Mouse (Mus musculus): ENCODE measurements around the gene Taf11.
A peak's percentile ranks its signal among the peaks of the same experiment; 100 is the strongest.

The Taf11 gene

DNA sequence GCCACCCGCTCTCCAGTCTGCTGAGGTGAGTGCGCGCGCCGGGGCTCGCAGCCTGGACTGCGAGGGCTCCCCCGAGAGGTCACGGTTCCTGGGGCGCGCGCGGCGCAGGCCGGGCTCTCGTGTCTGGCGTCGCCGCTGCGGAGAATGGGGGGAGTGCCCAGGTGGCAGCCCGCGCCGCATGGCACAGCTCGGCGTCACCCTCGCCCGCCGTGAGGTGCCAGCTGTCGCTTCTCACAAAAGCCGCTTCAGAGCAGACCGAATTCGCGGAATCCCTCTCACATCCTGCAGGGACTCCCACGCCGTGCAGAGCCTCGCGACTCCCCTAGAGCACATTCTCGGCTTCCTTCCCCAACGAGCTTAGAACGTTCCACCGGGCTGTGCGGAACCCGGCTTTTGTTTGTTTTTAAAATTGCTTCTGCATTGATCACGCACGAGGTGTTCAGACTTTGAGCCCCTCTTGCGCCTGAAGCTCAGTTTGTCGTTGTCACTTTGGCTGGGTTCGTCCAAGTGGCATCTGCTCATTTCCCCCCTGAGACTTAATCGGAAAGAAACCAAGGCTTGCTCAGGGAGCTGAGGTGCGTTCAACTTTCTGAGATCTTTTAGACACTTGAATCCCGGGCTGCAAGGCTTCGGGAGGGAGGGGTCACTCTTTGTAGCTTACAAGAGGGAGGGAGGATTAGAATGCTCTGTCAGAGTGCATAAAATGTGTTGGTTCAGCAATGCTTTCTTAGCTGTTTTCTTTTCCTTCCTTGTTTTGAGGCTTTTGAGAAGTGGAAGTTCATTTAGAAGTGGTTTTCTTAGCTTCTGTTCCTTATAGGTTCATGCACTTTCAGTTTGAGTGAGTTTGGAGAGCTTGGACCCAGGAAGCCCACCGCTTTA lies at the start of gene Taf11:
Taf11 (minus strand) TSS at position 223 of the 879 bp plus-strand sequence.
- DNase-seq (ENCODE audit: low read depth, low spot score) = no peak

DNA sequence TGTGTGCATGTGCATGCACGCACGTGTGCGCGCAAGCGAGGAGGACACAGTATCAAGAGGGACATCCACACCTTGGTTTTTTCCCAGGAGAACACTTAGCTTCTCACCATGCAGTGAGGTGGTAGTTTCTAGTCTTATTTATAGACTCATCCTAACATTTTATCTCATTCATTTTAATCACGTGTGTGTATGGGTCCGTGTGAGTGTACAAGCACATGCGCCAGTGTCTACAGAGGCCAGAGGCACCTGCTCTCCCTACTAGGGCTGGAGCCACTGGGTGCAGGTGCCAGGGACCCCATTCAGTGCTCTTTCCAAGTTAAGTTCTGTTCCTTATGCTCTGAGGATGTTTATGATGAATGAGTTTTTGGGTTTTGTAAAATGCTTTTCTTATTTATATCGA lies 48.0 kb upstream of the Taf11 start:
- no peak for DNase-seq (ENCODE audit: low read depth, low spot score)

DNA sequence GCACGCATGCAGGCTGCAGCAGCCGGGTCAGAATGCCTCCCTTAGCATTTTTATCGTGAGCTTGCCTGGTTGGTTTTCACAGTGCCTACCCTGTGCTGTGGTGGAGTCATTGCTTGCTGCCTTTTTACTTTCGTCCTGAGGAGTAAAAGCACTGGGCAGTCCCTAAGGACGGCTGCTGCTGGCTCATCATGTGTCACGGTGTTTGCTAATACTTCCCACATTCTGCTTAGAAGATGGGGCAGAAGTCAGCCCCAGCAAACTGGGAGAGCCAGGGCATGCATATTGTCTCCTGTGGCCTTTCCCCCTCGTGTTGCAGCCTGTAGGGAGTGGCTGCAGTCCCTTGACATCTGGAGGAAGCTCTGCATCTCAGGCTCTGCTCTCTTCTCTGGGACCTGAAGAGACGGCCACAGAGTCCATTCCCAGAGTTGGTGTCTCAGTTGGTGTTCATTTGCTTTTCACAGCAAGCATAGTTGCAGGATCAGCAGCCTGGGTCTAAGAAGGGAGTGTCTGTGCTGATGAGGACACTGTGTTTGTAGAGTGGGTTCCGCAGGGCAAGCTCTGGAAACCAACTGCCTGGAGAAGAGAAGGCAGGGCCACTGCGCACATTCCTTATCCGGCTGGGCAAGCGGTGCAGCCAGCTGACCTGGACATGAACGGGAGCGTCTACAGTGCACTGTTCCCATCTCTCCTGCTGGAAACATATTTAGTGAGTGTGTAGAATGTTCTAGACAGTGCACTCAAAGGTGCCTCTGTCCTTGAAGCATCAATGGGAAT lies 45.2 kb upstream of the Taf11 start:
- DNase-seq (ENCODE audit: low read depth, low spot score) = no peak

DNA sequence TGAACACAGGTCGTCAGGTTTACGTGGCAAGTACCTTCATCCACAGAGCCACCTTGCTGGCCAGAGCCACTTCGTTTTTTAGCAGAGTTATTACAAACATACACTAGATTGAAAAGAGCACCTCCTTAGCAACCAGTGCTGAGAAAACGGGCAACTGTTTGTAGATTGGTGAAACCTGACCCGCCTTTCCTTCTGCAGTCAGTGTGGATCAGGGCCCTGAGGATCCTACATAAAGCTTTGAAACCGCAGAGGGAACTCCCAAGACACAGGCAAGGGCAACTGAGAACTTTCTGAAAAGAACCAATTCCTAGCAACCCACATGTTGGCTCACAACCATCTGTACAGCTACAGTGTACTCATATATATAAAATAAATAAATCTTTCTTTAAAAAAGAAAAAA lies 43.5 kb upstream of the Taf11 start:
- no peak for DNase-seq (ENCODE audit: low read depth, low spot score)

DNA sequence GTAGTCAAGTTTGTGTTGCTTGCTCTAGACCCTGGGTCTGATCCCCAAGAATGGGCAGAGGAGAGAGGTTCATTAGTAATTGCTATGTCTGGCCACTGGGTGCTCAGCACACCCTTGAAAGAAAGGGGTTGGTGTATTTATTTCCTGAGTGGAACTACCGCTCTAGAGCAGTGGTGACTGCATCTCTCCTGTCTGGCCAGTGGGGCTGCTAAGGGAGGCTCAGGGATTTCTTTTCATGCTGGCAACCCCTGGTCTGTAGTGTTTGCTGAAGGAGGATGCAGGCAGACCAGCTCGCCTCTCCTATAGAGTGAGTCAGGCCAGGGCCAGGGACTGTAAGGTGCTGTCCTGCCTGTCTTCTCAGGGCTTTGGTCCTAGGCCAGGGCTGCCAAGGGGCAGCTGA lies 37.5 kb upstream of the Taf11 start:
- DNase-seq (ENCODE audit: low read depth, low spot score) = no peak

DNA sequence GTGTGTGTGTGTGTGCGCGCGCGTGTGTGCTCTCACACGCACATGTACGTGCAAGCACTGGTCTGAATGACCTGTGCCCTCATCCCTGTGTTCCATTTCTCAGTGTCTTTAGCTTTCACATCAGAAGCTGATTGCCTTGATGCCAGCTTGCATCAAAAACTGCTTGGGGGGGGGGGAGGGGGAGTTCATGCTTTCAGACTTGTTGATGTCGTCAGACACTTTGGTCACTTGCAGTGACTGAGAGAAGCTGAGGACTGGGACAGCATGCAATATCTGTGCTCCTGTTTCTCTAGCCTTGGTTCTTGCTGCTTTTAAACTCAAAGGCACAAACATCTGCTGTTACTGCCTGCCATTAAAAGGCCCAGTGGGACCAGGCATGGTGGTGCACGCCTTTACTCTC lies 36.7 kb upstream of the Taf11 start:
- no peak for DNase-seq (ENCODE audit: low read depth, low spot score)

DNA sequence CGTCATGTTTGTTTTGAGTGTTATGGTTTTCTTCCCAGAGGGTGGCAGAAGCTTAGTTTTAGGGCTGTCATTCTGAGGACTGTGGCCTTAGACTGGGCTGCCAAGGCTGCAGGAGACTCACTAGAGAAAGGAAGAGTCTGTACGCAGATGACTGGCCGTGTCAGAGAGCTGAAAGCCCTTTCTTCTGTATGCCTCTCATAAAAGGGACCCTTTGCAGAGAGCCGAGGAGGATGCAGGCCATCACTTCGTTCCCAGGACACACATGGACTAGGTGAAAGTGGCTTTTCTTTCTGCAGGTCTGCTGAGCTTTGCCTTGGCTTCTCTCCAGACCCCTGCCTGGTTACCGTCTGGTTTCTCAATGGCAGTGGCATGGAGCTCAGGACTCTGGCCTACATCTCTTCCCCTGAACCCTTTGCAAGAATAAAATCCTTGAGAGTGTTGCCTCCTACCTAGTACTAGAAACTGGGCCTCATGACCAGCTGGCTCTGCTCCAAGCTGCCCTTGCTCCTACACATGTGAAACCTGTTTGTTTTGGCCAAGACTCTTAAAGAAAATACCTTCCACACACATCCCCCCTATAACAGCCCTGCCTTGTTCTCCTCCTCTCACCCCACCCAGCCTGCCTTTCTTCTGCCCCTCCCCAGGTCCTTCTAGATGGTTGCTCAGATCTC lies 36.0 kb upstream of the Taf11 start:
- no peak for DNase-seq (ENCODE audit: low read depth, low spot score)

DNA sequence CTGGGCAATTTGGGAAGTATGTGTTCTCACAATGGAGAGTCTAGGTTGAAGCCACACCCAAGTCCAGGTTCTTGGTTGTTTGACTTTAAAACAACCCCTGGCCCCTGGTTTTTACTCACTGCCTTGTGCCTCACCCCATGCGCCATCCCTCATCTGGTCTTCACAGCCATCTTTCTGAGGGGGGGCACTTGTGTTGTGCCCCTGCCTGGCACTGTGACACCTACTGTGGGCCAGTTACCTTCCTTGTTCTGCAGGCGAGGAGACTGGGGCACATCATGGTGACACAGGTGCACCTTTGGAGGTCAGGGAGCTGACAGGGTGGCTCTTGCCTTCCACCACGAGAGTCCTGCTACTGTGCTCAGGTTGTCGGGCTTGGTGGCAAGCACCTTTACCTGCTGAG lies 32.5 kb upstream of the Taf11 start:
- no peak for DNase-seq (ENCODE audit: low read depth, low spot score)

DNA sequence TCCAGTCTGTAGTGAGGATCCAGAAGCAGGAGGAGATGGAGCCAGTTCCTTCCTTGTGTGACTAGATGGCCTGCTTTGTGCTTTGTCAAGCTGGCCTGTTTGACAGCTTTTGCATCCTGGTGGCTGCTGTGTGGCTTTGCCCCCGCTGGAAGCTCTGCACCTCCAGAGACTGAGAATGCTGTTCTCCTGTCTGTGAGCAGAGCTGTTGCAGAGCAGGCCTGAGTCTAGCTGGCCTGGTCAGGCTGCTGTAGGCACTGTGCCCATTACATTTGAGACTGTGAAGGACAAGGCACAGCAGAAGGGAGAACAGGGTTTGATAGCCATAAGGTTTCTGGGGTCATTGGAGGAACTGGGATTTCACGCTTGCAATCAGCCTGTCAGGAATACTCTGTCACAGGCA lies 32.1 kb upstream of the Taf11 start:
- DNase-seq (ENCODE audit: low read depth, low spot score) = no peak

DNA sequence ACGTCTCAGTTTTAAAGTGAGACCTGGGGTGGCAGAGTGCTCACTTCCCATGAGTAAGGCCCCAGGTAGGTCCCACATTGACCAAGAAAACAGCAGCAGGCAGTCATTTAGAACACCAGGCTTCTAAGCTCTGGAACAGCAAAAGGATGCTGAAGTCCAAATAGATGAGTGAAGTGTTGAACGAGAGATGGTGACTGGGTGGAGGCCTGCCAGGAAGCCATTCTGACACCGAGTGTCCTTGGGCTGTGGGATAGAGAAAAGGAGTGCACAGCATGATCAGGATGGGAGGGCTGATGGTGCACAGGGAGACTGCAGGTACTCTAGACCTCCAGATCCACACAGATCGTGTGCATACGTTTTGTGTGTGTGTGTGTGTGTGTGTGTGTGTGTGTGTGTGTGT lies 31.5 kb upstream of the Taf11 start:
- no peak for DNase-seq (ENCODE audit: low read depth, low spot score)

DNA sequence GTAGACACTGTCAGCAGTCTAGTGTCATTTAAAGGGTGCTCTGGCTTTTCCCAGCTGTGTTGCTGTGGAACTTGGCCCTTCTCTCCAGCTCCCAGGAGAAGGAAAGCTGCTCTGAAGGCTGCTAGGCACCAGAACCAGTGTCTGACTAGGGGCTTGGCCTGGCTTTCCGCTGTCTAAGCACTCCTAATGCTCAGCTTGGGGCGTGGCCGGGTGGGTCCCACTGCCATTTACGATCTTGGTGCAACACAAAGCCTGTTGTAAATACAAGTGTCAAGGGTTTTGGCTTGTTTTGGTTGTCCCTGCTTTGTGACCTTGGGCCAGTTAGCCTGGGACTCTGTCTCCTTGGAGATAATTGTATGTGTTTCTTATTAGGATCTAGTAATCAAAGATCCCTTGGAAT lies 30.7 kb upstream of the Taf11 start:
- peak; percentile 38 for DNase-seq (ENCODE audit: low read depth, low spot score)

DNA sequence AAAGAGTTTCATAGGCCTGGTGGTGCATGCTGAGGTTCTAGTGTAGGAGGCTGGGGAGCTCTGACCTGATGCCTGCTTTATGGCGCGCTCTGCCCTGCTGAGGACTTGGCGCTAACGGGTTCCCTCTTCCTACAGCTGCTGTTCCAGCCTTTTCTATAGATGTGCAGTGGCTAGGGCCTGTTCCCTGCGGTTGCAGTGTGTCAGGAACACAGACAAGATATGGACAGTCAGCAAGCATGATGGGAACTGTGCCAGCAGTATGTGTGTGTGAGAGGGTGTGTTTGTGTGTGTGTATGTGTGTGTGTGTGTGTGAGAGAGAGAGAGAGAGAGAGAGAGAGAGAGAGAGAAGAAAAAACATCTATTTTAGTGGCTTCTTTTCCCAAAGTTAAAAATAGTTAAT lies 29.4 kb upstream of the Taf11 start:
- no peak for DNase-seq (ENCODE audit: low read depth, low spot score)

DNA sequence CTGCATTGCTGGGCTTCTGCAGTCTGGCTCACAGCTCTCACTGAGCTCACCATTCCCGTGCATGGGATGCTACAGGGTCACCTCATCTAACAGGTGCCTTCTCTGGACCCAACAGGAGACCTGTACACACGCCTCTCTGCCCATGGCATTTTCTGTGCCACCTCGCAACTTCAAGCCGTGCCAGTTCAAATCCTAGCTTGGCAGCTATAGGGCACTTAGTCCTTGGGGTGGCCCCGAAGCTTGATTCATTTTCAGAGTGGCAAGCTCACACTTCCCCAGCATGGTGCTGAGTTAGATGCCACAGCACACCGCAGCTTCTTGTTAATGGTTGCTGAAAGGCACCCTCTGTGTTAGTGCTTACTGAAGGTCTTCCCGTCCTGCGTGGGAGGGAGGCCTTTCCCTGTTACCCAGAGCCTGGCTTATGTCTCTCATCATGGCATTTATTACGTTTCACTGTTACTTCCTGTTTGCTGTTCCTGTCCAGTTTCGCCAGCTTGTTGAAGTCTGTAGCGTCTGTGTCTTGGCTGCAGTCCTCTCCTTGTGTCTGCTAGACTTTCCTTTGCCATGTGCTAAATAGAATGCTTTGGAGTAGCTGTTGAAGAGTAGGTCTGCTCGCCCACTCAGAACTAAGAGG lies 28.6 kb upstream of the Taf11 start:
- no peak for DNase-seq (ENCODE audit: low read depth, low spot score)

DNA sequence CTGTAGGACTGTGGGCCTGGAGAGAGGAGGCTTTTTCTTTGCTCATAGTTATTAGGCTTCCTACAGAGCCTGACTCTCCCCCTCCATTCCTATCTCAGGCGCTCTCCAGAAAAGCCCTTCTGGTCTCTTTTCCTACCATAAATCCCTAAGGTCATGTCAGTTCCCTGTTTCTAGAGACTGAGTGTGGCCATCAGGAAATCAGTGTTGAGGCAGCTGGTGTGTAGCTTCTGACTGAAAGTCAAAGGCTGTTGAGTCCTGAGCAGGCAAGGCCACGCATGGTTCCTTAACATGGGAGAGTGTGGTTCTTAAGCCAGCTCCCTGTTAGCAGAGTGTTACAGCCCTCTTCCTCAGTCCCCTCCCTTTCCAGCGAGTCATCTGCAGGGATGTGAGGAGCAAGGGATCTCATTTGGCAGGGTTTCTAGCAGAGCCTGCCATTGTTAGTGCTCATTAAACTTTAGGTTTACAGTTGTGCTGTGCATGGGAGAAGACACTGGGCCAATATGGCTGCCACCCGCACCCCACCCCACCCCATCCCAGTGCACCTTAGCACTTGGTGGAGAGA lies 27.5 kb upstream of the Taf11 start:
- no peak for DNase-seq (ENCODE audit: low read depth, low spot score)

DNA sequence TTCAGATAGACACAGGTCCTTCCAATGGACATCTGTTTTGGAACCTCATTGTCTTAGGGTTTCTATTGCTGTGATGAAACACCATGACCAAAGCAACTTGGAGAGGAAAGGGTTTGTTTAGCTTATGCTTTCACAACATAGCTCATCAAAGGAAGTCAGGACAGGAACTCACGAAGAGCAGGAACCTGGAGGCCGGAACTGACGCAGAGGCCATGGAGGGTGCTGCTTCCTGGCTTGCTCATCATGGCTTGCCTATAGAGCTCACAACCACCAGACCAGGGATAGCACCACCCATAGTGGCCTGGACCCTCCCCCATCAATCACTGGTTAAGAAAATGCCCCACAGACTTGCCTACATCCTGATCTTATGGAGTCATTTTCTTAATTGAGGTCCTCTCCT lies 25.4 kb upstream of the Taf11 start:
- DNase-seq (ENCODE audit: low read depth, low spot score) = no peak

DNA sequence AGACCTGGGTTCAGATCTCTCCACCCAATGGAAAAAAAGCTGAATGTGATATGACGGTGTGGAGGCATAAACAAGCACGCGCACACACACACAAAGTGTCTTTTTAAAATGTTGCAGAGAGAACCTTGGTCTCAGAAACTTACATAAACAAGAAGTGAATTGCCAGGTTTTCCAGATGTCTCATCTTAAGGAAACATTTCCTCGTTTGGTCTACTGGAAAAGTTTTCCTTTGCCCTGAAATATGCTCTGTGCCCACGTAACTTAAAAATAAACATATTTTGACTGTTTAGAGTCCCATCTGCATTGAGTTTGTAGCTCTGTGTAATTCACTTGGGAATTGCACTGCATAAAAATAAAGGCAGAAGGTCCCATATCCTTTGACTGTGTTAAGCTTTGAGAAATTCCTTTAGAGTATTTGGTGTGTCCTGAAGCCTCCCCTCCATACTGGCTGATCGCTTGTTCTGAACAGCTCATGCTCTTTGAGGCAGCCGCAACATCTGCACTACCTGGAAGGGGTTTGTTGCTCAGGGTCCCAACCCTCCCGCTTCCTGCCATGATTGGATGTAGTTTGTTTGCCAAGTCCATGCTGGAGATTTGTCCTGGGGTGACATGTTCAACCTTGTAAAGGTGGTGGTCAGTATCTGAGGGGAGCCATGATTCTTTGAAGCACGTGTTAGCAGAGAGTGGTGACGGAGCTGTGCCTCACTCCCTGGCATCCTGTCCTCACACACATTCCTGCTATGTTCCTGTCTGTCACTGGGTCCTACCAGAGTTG lies 24.7 kb upstream of the Taf11 start:
- no peak for DNase-seq (ENCODE audit: low read depth, low spot score)

DNA sequence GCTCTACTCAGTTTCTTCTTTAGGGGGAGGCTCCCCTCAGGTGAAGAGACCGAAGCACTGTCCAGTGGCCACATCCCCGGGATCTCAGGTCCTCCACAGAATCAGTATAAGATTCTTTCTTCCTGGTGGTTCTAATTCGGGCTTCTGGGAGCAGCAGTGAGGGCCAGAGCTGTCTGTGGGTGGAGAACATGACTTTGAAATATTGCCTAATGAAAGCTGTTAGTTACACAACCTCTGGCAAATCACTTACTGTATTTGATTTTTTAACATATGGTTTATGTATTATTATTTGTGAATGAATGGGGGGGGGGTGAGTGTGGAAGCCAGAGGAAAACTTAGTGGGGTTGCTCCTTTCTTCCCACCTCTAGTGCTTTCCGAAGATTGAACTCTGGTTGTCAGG lies 22.2 kb upstream of the Taf11 start:
- DNase-seq (ENCODE audit: low read depth, low spot score) = no peak

DNA sequence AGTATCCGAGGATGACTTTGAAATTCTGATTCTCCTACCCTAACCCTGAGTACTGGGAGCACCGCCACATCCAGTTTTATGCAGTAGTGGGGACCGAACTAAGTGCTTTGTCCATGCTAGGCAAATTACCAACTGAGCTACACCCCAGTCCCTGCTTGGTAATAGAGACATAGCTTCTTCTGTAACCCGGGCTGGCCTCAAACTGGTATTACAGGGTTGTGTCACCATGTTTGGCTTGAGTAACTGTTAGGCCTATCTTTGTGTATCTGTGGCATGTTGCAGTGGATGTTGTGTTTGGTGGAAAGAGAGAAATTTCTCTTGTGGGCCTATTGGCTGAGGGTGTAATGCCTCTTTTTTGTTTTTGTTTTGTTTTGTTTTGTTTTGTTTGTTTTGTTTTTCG lies 20.6 kb upstream of the Taf11 start:
- no peak for DNase-seq (ENCODE audit: low read depth, low spot score)

DNA sequence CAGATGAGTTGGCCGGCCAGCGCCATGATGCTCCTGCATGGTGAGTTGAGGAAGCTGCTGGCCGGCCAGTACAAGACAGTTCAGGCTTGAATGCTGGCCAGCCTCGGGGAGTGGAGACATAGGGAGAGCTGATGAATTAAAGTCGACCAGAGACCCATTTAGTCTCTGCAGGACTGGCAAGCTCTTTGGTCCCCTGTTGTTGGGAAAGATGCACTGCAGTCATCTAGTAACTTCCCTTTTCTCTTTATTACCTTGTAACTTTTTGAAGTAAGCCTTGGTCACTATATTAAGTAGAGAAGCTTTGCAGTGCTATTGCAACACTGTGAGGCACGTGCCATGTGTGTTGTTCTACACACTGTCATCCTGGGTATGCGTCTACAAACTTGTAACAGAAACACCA lies 15.9 kb upstream of the Taf11 start:
- no peak for DNase-seq (ENCODE audit: low read depth, low spot score)

DNA sequence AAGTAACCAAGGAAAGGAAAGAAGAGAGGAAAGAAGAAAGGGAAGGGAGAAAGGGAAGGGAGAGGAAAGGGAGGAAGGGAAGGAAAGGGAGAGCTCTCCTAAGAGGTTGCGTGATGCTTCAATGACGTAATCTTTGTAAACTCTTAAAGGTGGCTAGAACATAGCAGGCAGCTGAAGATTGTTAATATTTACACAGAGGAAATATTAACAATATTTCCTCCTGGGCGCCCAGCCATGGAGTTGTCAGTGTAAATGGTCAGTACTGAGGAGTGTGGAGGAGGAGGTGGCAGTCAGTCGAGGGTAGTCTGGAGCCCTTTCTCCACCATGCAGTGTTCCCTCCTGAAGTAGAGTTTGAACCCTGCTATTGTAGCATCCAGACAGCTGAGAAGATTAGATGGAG lies 15.4 kb upstream of the Taf11 start:
- no peak for DNase-seq (ENCODE audit: low read depth, low spot score)

DNA sequence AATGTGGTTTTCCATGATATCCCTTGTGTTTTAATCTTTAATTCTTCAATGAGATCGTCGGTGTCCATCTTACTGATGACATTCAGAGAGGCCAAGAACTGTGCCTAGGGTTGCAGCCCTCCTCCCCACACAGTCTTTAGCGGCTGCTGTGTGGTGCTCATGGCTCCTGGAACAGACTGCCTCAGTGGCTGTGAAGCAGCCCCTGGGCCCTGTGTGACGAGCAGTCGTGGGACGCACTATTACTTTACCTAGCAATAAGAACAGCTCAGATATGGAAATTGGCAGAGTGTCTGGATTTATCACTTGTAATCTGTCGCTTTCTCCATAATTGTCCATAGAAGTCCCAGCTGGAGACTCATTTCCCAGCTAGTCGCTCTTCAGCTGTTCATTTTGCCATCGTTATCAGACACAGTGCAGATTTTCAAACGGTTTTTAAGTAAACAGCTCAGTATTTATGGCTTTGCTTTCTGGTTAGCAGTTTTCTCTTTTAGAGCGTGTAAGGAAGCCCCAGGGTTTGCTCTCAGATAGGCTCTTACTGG lies 12.6 kb upstream of the Taf11 start:
- DNase-seq (ENCODE audit: low read depth, low spot score) = no peak

Measured in WW6 (cell line).